Mouse (Mus musculus) bone marrow, adult 2 months (tissue): Measurements from ENCODE around the gene Capn15. TPM values are rescaled to one million over a fixed set of nuclear protein-coding genes. Genes with fewer than 3 reads are reported as not detected.

ENCODE experiments used
- H3K27ac ChIP-seq: fragments of 200-500 bp; 2 replicates; pipeline ENCODE4 v1.5.1; 2012; ENCODE audit warnings: low read depth, mild to moderate bottlenecking, control low read depth, inconsistent platforms, low read length; ENCODE audit not compliant: control insufficient read depth, poor library complexity, insufficient read depth
- H3K4me1 ChIP-seq: fragments of 200-500 bp; 2 replicates; pipeline ENCODE4 v1.6.1; 2011; ENCODE audit warnings: low read length; ENCODE audit not compliant: control insufficient read depth, insufficient read depth
- H3K4me3 ChIP-seq: fragments of 200-500 bp; replicated peaks from 2 replicates; pipeline ENCODE3; 2011; ENCODE audit warnings: mild to moderate bottlenecking, low read depth, low read length, control low read depth; ENCODE audit not compliant: control insufficient read depth
- CTCF ChIP-seq: fragments of 200-500 bp; IDR thresholded peaks from 2 replicates; pipeline ENCODE4 v1.5.1; 2011; ENCODE audit warnings: low read length, control low read depth; ENCODE audit not compliant: control insufficient read depth, insufficient read depth
- POLR2A ChIP-seq: fragments of 200-500 bp; IDR thresholded peaks from 2 replicates; pipeline ENCODE4 v1.6.1; 2011; ENCODE audit warnings: low read depth, mild to moderate bottlenecking, control low read depth, low read length, borderline replicate concordance; ENCODE audit not compliant: control insufficient read depth
- WGBS: fragments of 180-500 bp; shearing (Covaris S2); methylation state at CpG from one replicate; pipeline ENCODE4 v1.1.7; 2018; 5-methylcytosine and 5-hydroxymethylcytosine counted together
- polyA plus RNA-seq: library from polyadenylated mRNA; stranded (reverse); fragments of >200 nt; gene quantifications from 2 replicates; pipeline ENCODE4 v1.2.4, GENCODE M21; 2011; ENCODE audit warnings: low replicate concordance; ENCODE audit not compliant: missing spikeins, insufficient read depth, insufficient read length

Gene Capn15
- polyA plus RNA-seq, 1 experiment = 18.2 TPM

- Histone ChIP-seq H3K4me3 (no peak overlapping the region), H3K4me1 (peaks cover 2% of the 10 kb centered on the region; the same call in 1 of the 2 replicates), H3K27ac (no peak overlapping the region)
- no peak for TF ChIP-seq CTCF
- no peak for TF ChIP-seq POLR2A
- 89% methylated on average over 1 of the region's 1 CpGs for WGBS
Measured at GRCm38 (mm10) chr17:25984066-25984465, 1.5 kb downstream of the Capn15 start.

GRCm38 (mm10) chr17:25982913-25983312 is 2.7 kb downstream of the Capn15 start:
- Histone ChIP-seq H3K4me1 (peaks cover 2% of the 10 kb centered on the region; the same call in 1 of the 2 replicates), H3K4me3 (no peak overlapping the region), H3K27ac (no peak overlapping the region)
- WGBS = 80% methylated on average over 3 of the region's 3 CpGs
- TF ChIP-seq POLR2A = no peak
- no peak for TF ChIP-seq CTCF

GRCm38 (mm10) chr17:25980854-25981253 is 4.7 kb downstream of the Capn15 start:
- TF ChIP-seq POLR2A = no peak
- peaks cover 2% of the 10 kb centered on the region; the same call in 1 of the 2 replicates for H3K4me1 ChIP-seq
- H3K27ac ChIP-seq = no peak overlapping the region
- no peak overlapping the region for H3K4me3 ChIP-seq
- 83% methylated on average over 5 of the region's 5 CpGs for WGBS

GRCm38 (mm10) chr17:25979829-25980738 is 5.5 kb downstream of the Capn15 start:
- Histone ChIP-seq H3K27ac (no peak overlapping the region), H3K4me3 (no peak overlapping the region), H3K4me1 (peaks cover 2% of the 10 kb centered on the region; the same call in 1 of the 2 replicates)
- TF ChIP-seq CTCF (no peak), POLR2A (no peak)
- WGBS = 82% methylated on average over 5 of the region's 5 CpGs

- H3K4me3 ChIP-seq = no peak overlapping the region
- no peak for TF ChIP-seq CTCF
- H3K27ac ChIP-seq = no peak overlapping the region; the same call in 1 of the 2 replicates
- peaks cover 2% of the 10 kb centered on the region for H3K4me1 ChIP-seq
- 64% methylated on average over 4 of the region's 4 CpGs for WGBS
Measured at GRCm38 (mm10) chr17:25970954-25971707, 14.5 kb downstream of the Capn15 start.

GRCm38 (mm10) chr17:25970448-25970847 is 15.1 kb downstream of the Capn15 start:
- TF ChIP-seq POLR2A (no peak), CTCF (0 out of 2 replicates have a peak, but pooled peaks have one; percentile 1)
- H3K27ac ChIP-seq = no peak overlapping the region
- peaks cover 2% of the 10 kb centered on the region for H3K4me1 ChIP-seq
- H3K4me3 ChIP-seq = no peak overlapping the region
- WGBS = 82% methylated on average over 9 of the region's 9 CpGs

- Histone ChIP-seq H3K4me1 (peaks cover 2% of the 10 kb centered on the region), H3K27ac (no peak overlapping the region), H3K4me3 (no peak overlapping the region)
Measured at GRCm38 (mm10) chr17:25968176-25968575, 17.4 kb downstream of the Capn15 start.

GRCm38 (mm10) chr17:25967652-25968051 is 17.9 kb downstream of the Capn15 start:
- no peak overlapping the region for H3K4me3 ChIP-seq
- no peak overlapping the region for H3K27ac ChIP-seq
- peaks cover 2% of the 10 kb centered on the region for H3K4me1 ChIP-seq
- TF ChIP-seq CTCF = no peak
- TF ChIP-seq POLR2A = no peak
- 59% methylated on average over 3 of the region's 3 CpGs for WGBS

More at GRCm38 (mm10) chr17:25968176-25968575, 17.4 kb downstream of the Capn15 start:
- TF ChIP-seq POLR2A = no peak
- no peak for TF ChIP-seq CTCF
- WGBS = 58% methylated on average over 1 of the region's 1 CpGs
